Mouse (Mus musculus) kidney, postnatal 36 days (tissue): ENCODE measurements around the gene Wfikkn1.

ENCODE experiments used
- DNase-seq, 2 experiments: peaks; one replicate each; pipeline ENCODE4 v3.0.0; 2021 to 2022; ENCODE audit warnings: mixed read lengths in 2 of 2

Wfikkn1 gene

DNA sequence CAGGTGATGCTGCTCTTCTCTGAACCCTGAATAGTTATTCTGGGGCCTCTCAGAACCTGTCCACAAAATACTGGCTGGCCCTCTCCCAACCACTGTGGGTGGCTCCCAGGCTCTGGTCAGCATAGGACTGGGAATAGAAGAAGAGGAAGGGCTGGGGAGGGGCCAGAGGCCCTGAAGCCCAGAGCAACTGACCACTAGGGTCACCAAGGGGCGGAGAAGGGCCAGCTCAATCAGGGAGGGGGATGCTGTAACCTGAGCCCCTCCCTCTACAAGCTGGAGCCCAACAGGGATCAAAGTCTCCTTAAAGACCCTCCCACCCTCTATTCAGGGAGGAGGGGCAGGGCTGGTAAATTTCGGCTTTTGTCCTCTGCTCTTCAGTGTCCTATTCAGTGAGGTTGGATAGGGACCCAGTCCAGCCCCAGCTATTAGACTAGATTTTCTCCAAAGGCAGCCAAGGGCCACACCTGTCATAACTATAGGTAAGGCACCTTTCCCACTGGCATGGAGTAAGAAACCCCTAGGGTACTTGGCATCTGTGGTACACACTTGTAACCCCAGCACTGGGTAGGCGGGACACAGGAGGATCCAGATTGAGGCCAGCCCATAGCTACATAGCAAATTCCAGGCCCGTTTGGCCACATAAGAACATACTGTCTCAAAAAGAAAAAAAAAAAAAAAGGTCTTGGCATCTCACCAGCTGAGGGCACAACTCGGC is at the start of gene Wfikkn1:
Gene Wfikkn1, minus strand, starts transcription at position 663 of the 715 bp plus-strand sequence.
- DNase-seq = no peak

DNA sequence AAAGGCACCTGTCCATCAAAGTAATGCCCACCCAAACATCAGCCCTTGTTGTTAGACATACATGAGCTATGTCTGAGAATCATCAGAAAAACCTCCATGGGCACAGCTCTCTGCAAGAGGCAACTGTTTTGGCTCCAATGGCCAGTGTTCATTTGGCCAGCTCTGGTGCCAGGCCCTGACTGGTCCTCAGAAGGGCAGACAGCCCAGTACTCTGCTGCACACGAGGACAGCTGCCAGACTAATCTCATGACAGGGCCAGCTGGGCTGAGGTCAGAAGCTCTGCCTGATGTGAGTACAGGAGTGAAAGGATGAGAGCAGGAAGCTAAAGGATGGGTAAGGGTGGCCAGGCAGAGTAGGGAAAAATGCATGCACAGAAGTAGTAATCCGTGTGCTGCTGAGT is 44.7 kb upstream of the Wfikkn1 start:
- DNase-seq = no peak

DNA sequence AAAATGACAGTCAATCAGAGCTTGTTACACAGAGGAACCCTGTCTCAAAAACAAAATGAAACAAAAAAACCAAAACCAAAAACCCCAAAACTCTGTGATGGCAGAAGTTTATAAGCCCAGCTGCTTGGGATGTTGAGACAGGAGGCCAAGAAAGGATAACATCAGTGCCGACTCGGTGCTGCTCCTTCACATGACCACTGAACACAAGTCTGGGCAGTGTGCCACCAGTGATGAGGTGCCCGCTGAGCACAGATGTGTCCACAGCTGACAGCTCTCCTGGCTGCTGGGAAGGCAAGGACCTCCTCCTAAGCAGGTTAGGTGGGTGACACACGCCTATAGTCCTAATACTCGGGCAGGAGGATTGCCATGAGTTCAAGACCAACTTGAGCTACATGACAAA is 41.5 kb upstream of the Wfikkn1 start:
- peak; percentile 57 to 73 for DNase-seq

DNA sequence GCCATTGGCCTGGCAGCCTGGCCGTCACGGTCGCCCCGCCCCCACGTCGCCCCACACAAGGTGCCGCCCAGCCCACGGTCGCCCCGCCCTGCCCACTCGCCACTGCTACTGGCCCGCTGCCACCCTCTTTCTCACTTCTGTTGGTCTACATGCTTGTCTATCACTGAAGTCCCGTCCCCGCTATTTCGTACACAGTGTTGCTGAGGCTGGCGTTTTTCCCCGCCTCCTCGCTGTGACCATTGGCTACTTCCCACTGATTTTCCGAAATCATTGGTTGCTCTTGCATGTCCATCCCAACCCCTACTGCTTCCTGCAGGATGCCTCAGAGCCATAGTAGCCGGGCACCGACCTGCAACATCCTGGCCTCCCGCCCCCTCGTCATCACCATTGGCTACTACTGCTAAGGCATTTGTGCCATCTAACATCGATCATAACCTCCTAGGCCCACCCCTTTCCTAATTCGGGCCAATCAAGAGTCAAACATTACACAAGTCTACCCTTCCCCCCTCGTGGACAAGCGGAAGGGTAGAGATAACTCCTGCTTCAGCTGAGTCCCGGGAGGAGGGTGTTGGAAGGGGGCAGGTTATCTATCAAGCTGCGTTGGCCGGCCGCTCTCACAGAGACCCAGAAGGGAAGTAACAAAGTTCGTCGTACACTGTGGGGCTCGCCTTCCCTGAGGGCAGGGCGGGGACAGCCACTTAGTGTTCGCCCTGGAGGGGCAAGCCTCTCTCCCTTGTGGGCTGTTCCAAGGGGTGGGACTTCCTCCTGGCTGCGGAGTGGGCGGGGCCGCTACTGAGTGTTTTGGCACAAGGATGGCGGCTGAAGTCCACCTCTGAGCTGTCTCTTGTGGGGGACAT is 39.4 kb upstream of the Wfikkn1 start:
- DNase-seq = peak; percentile 100

DNA sequence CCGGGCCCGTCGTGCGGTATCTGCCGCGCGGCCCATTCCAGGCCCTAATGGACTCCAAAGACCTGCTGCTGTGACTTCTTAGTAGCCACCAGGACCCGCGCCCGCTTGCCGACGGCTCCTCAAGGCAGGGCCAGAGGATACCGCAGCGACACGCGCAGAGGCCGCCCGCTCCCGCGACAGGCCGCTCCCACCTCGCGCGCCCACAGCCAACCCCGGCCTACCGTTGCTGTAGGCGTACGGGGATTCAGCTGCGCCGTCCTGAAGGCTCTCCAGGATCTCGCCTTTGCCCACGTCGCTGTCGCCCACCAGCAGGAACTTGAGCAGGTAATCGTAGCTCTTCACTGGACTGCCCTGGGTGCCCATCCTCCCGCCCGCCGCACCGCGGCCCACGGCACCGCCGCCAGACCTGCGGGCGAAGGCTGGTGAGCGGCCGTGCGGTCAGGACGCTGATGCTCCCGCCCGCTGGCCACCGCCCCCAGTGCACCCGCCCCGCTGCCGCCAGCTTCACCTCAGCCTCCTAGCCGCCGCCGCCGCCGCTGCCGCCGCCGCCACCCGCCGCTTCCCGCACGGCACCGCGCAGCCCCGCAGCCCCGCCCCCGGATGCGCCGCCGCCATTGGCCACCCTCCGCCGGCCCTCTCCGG is 38.6 kb upstream of the Wfikkn1 start, which contains the start of gene Rab40c:
Gene Rab40c, minus strand, starts transcription at position 584 of the 642 bp plus-strand sequence.
- no peak for DNase-seq

DNA sequence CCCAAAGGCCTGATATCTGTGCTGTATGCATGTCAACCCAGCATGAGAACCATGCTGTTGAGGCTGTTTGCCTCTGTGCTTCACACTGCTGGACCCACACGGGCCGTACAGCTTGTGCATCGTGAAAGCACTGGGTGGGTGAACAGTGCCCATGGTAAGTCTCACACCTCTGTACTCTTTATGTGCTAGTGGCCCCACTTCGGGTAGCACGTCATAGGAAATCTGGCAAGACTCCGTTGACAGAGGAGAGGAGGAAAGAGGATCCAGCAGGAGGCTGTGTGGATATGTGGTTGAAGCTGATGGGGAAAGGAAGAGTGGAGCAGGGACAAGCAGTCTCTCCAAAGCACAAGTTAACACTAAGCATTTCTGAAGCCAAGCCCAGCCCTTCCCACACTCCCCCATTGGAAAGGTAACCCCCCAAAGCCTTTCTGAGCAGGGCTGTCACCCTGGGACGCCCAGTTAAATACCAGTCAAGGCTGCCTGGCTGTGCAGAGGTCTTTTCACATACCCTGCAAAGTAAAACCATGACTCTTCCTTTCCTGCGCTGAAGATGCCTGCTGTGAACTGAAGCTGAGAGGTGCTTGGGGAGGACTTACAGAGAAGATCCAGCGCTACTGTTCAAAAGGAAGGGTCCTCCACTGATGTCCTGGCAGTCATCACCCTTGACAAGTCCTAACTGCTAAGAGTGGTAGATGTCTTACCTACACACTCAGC is 37.5 kb upstream of the Wfikkn1 start:
- no peak for DNase-seq

DNA sequence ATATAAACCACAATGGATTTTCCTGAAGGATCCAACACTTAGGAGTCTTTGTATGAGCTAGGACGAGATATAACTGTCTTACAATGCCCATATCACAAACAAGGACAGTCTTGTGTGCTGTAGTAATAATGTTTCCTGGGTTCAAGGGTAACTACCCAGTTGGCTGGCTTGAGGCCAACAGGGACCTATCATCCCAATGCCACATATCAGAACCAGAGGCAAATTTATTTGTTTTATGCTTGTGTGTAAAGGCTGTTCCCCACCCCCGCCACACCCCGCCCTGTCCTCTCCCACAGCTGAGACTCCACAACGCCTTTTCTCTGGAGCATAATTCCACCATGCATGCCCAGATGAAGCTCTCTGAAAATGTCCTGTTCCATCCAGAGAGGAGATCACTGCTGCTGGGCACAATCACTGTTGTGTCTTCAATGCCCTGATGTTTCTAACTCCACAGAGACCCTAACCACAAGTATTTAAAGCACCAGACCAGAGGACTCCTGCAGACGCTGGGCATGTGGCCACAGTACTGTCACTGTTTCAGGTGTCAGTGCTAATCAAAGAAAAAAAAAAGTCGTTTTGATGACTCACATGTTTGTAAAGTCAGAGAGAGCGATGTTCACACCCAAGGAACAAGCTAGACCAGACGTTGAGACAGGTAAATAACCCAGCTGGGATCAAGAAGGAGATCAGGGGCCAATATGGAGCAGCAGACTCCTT is 36.4 kb upstream of the Wfikkn1 start:
- no peak for DNase-seq

DNA sequence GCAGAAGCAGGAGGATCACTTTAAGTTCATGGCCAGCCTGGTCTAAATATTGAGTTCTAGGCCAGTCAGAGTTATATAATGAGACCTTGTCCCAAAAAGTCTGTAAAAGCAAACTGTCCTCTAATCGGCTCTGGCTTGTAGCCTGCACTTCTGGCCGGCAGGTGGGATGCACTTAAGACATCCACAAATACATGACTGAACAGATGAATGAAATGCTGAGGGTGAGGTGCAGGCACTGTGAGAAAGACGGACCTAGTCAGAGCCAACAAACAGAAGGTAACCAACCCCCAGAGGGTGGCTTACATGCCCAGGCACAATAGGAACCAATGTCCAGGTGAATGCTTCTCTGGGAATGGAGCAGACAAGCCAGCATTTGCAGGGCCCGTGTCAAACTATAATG is 33.6 kb upstream of the Wfikkn1 start:
- DNase-seq = no peak

DNA sequence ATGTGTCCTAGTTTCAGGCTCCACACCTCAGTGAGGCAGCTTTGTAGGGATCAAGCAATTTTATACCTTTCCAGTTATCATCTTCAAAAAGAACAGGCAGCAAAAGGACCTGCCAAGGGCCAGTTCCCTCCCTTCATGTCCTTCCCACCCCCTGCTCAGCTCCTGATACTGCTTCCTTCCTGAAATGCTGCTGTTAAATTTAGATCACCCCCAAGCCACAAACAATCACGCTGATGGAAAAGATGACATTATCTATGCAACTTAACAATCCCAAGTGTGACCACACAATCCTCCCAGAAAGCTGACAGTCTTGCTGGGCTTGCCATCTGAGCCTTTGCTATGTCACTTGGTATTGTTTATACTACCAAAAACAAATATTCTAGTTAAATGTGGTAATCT is 33.2 kb upstream of the Wfikkn1 start:
- peak; percentile 21 to 27 for DNase-seq

DNA sequence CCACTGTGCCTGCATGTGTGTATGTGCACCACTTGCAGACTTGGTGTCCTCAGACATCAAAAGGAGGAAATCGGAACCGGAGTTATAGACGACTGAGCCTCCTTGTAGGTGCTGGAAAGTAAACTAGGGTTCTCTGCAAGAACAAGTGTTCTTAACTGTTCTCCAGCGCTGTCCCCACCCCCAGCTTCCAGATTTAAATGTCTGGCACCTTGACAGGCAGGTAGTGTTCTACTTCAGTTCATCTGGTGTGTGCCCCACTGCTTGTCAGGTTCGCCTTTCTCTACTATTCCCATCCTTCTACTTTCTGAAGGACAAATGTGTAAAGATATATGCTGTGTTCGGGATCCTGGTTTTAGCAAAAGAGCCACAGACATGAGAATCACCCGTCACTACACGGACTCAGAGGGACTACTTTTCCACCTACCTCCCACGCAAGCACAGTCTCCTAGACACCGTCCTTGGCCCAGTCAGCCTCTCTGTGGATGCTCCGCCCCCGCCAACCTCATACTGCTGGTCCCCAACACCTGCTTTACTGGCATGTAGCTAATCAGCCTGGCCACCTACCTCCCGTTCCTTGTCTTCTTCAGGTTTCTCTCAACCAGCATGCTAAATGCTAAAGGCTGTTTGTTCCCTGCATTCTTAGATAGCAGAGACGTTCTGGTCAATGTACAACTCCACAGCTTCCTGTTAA is 32.7 kb upstream of the Wfikkn1 start:
- DNase-seq = peak; percentile 53 to 56

DNA sequence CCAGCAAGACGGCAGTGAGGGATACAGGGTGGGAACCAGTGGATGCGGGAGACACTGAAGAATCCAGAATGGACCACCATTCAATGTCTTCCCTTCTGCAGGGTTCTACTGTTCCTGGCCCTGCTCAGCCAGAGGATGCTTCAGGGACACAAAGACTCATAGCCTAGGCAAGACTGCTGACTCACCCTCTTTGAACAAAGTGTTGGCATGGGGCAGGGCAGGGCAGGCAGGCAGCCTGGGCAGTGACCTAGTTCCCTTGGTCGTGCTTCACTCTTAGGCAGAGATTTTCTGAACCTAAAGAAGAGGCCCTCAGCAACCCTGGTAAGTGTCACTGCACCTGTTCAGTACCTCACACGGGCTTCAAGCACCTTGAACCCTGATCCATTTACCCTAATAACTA is 31.2 kb upstream of the Wfikkn1 start:
- DNase-seq = peak; percentile 52 to 53

DNA sequence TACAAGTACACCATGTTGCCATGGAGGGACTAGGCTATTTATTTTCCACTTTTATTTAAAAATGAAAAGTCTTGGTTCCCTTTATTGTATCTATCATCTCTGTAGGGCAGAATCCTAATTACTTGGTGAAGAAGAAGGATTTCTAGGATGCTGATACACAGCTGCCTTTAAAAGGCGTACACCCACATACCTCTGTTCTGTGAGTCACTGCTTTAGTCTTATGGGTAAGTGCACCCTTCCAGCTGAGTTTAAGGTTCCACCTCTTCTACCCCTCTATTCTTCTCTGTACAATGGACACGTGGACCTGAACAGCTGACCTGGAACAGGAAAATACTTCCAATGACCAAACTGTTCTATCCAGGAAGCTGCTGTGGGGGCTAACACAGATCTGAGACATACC is 27.0 kb upstream of the Wfikkn1 start:
- no peak for DNase-seq

DNA sequence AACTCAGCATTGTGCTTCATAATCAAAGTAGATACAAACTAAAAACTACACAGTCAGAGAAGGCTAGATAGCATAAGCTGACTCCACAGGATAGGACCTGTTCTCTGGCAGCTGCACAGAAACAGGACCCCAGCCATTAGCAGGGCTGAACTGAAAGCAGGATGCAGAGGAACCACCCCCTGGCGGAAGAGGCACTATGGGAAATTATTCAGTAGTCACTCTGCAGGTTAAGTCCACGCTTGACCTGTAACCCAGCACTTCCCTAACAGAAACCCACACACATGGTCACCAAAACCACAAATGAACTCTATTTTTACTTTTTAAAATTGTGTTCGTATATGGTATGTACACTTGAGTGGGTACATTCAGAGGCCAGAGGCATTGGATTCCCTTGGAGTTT is 22.4 kb upstream of the Wfikkn1 start:
- no peak for DNase-seq

DNA sequence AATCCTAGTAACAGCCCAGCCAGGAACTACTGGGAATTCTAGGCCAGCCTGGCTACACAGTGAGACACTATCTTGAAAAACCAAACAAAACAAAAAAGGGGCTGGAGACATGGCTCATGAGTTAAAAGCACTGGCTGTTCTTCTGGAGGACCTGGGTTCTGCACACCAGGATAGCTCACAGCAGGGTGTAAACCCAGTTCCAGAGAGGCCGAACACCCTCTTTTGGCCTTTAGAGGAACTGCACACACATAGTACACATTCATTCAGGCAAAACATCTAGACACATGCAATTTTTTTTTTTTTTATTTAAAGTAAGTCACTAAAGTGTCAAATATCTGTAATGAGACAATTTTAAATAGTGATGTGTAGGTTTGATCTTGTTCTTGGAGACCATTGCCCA is 19.5 kb upstream of the Wfikkn1 start:
- no peak for DNase-seq

DNA sequence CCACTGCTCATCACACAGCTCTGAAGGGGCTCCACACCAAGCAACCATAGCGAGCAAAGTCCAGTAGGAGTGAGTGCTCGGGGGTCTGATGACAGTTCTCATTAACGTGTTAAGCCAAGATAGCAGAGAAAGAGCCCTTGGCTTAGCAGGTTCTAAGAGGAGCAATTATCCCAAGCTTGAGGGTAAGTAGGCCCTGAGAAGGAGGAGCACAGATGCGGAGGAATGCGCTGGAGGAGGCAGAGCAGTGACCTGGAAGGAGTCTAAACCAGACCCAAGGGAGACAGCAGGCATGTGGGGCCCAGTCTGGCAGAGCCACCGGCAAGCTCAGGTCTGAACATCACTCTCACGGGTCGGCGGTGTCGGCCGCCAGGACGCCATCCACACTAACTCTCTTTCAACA is 15.2 kb upstream of the Wfikkn1 start:
- no peak for DNase-seq

DNA sequence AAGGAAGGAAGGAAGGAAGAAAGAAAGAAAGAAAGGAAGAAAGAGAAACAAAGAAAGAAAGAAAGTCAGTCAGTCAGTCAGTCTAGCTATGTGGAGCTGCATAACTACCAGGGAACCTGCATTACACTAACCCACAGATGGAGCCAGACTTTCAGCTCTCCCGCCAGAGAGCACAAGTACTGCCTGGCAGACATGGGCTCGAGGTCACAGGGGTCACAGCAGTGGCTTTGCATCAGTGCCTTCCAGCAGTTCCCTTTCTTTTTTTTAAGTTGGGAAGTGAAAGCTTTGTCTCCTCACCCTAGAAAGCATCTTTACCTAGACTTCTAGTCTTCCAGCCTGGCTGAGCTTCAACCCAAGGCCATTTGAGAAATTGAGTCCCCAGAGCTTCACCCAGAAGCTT is 14.8 kb upstream of the Wfikkn1 start:
- DNase-seq = peak; percentile 71 to 78

DNA sequence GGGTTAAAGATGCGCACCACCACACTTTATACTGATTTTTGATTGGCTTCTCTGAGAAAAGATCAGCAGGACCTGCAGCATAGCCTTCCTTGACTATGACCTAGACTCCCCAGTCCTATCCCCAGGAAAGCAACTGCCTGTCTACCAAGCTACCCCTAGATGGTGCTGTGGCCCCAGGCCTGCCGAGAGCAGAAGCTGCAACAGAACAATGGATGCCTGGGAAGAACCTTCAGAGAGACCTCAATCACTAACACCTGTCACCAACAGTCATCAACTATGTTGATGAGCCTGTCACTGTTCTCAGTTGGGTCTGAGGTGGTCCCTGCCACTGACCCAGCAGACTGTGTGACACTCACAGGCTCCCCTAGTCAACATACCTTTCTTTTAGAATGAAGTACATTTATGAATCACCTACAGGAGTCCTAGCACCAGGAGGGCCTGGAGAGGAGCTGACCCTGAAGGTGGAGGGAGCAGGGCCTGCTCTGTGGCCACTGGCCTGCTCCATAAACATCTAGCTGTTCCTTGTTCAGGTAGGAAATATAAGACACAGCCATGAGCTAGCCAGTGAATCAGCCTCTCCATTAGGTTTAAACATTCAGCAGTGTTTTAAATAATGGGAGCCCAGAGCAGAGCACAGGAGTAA is 13.4 kb upstream of the Wfikkn1 start:
- DNase-seq = peak; percentile 75 to 85

DNA sequence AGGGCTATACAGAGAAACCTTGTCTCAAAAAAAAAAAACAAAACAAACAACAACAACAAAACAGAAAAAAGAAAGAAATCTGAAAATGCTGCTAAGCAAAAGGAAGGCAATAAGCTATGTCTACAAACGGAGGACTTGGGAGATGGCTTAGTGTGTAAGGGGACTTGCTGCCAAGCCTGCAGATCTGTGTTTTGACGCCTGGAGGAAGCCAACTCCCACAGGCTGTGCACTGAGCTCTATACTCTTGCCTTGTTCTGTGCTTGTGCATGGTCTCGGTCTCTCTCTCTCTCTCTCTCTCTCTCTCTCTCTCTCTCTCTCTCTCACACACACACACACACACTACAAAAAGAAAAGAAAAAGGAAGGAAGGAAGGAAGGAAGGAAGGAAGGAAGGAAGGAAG is 8.2 kb upstream of the Wfikkn1 start:
- no peak for DNase-seq

DNA sequence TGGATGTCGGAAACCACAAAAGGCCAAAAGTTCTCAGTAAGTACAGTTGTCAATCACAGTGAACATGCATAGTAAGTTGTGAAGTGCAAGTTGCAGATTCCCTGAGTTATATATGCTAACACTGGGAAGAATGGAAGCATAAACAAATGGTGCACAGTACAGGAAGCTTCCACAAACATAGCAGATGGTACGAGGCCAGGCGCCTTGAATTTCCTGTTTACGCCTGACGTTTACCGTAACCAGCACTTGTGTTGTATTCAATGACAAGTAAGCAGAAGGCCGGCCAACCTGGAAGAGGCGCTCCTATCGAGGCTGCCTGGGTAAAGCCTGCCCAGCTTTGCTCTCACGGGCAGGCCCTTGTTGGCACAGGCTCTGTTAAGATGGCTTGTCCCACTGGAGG is 6.8 kb upstream of the Wfikkn1 start:
- DNase-seq = no peak

DNA sequence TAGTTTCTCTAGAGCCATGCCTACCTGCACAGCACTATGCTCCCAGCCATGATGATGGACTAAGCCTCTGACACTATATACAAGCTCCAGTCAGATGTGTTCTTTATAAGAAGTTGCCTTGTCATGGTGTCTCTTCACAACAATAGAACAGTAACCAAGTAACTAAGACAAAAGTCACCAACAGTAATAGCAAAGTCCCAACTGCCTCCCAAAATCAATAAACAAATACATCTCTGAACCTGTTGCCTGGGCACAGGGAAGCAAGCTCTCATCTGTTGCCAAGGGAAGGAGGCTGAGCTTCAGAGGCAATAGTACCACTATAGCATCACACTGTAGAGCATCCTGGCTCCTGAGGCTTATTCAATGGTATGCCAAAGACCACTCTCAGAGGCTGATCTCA is 6.1 kb upstream of the Wfikkn1 start:
- DNase-seq = no peak

DNA sequence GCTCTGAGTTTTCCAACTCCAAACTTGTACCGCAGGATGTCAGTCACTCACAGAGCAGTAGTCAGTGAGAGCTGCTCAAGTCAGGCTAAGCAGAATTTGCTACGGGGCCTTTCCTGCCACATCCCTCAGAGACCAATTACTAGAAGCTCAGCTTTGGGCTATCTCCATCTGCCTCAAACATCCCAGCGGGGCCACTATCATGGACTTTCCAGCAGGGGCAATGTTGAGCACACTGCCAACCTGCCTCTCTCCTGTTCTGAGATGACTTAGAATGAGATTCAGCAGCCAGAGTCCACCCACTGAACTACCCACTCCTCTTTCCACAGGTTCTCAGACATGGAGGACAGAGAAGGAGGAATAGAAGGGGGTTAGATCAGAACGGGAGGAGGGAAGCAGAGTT is 5.0 kb upstream of the Wfikkn1 start:
- DNase-seq = peak in 1 of 2 experiments; percentile 55
